Mouse (Mus musculus): Measurements from ENCODE around the gene Kctd2.
"Not testable (repeated sequence)": the region's sequence is repeated elsewhere in the genome, so short reads cannot be mapped to it uniquely, and the experiment has no call there.

The Kctd2 gene

DNA sequence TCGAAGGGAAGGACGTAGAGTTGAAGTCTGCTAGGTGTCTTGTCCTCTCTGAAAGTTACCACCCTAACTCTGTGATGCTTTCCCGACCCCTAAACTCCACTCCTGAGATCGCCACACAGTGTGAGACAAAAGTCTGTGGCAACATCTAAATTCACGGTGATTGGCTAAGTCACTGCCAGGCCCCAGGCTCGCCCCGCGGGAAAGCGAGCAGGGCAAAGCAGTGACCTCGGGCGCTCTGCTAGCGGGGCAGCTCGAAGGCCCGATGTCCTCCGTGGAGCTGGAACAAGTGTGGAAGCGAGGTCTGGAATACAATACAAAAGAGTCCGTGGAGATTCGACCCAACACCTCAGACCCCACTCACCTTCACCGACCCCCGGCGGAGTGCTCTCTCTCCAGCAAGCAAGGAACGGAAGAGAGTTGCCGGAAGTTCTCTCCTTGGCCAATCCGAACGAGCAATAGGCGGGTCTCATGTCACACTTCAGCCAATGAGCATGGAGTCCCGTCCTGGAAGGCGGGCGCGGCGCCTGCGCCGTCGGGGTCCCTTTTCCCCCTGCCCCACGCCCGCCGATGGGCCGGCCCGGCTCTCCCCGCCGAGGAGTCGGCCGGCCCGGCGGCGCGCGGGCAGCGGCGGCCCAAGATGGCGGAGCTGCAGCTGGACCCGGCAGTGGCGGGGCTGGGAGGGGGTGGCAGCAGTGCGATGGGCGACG lies at the start of gene Kctd2, which contains the start of gene Atp5h:
Gene Kctd2 (plus strand): TSS at position 598 of the 707 bp plus-strand sequence.
Gene Atp5h (minus strand): TSS at position 432 of the 707 bp plus-strand sequence.
- peak; percentile 87 to 89 for DNase-seq (ENCODE audit: low read depth in 1 of 2, low spot score in 2 of 2)

DNA sequence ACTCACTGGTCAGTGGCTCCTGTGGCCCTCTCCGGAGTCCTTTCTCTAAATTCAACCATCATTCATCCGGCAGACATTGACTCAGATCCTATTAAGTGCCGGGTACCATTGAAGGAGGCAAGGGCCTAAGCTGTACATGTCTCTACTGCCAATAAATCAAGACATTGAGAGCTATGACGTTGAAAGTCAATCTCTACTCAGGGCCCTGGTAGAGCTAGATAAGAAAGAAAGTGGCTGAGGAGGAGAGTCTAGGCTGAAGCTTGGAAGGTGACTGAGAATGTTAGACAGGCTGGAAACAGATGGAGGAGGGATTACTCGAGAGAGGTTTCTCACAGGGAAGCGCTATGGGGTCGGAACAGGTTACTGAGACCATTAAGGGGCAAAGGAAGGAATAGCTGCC lies 49.6 kb upstream of the Kctd2 start:
- DNase-seq (ENCODE audit: low read depth in 1 of 2, low spot score in 2 of 2), result no peak

DNA sequence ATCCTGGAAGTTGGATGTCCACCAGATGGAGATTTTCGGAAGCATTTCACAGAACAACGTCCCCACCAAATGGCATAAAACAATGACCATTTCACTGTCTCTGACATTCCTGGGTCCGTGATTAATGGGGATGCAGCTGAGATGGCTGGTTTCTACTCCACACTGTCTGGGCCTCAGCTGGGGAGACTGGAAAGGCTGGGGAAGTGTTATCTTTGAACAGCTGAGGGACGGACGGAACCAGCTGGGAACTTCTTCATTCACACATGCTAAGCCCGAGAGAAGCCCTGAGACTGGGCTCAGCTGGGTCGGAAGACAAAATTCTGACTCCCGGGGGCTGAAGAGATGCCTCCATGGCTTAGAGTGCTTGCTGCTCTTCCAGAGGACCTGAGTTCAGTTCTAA lies 48.6 kb upstream of the Kctd2 start:
- DNase-seq (ENCODE audit: low read depth in 1 of 2, low spot score in 2 of 2), result no peak

DNA sequence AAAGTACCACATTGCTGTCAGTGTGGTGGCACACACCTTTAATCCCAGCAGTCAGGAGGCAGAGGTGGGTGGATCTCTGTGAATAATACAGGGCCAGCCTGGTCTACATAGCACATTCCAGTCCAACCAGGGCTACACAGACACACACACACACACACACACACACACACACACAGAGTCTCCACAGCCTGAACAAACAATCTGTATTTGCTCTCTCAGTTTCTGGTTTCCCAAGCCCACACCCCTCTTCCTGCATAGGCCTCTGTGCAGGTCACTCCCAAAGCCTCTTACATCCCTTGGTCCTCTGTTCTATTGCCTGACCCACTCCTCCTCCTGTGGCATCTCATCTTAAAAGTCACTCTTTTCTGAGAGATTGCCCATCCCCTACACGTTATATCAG lies 47.9 kb upstream of the Kctd2 start:
- no peak for DNase-seq (ENCODE audit: low read depth in 1 of 2, low spot score in 2 of 2)

DNA sequence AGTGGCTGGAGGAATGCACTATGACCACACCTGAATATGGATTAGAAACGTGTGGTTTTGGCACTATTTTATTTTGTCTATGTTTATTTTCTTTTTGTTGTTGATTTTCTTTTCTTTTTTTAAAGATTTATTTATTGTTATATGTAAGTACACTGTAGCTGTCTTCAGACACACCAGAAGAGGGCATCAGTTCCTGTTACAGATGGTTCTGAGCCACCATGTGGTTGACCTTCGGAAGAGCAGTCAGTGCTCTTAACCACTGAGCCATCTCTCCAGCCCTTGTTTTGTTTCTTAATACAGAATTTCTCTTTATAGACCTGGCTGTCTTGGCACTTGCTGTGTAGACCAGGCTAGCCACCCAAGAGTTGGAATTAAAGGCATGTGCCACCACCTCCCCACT lies 47.2 kb upstream of the Kctd2 start:
- DNase-seq (ENCODE audit: low read depth in 1 of 2, low spot score in 2 of 2), result no peak

DNA sequence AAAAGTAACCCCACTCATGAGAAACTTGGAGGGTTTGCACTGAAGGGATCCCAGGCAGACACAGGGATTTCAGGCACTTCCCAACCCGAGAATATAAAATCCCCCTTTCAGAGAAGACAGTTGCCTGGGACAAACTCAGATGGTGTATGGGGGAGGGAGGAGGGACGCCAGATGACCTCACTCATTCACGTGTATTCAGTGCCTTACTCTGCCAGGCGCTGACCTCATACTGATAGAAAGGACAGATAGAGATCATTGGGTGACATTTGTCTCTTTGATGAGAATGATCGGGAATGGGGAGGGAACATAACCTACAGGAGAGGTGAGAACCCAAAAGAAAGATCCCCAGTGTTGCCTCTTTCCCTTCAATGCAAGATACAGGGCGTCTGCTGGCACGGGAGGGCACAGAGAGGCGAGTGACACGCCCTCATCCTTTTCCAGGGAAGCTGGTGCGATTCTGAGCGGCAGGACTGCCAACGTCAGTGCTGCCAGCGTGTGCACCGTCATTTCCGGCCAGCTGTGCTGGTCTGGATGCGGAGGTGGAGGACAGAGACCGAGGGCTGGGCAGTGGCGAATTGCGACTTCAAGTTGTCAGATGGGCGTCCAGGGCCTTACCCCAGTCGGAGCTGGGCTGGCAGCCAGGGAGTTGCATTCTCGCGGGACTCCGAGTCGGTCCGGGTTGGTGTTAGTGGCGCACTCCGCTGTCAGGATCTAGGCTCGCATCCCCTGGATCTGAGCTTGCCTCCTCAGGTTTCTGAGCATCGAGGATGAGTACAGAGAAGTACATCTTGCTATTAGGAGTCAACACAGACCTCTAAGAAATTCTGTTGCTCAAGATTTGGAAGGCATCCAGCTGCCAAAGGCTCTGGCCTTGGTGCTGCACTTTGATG lies 45.9 kb upstream of the Kctd2 start:
- no peak for DNase-seq (ENCODE audit: low read depth in 1 of 2, low spot score in 2 of 2)

DNA sequence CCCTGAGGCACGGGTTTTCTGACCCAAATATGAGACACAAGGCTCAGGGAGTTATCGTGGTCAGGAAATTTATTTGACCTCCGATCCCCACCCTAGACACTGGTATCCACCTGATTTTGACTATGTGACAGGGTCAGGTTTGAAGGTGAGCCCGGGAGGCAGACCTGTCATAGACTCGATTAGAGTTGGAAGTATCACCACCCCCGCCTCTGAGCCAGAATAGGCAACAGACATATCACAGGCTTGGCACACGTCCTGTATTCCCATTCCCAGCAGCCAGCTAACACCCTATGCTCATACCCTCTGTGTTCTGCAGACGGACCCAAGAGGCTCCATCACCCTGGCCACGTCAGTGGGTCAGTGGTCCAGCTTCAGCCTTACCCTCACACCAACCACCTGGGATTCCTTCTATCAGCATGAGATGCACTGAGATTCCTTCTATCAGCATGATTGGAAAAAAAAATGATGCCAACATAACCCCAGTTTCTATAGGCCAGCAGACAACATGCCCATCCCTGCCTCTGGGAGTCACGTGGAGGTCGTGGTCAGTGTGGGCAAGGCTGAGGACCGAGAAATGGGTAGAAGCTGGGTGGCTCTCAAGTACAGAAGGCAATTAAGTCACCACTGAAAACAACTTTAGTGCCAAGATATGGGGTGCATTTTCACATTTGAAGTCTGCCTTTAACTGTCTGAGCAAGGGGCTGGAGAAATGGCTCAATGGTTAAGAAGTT lies 45.1 kb upstream of the Kctd2 start:
- DNase-seq (ENCODE audit: low read depth in 1 of 2, low spot score in 2 of 2), result no peak

DNA sequence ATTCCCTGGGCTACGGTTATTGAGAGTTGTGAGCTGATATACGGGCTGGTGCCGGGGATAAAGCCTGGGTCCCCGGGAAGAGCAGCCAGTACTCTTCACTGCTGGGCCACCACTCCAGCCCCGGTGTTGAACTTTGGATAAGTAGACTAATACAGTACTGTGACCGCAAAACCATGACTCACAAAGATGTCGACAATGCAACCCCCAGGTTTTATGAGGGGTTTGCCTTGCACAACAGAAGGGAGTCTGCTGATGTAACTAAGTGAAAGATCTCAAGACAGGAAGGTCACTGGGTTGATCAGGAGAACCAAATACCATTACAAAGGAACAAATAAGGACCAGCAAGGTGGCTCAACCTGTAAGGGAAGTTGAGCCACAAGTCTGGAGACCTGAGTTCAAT lies 43.2 kb upstream of the Kctd2 start:
- DNase-seq (ENCODE audit: low read depth in 1 of 2, low spot score in 2 of 2), result no peak

DNA sequence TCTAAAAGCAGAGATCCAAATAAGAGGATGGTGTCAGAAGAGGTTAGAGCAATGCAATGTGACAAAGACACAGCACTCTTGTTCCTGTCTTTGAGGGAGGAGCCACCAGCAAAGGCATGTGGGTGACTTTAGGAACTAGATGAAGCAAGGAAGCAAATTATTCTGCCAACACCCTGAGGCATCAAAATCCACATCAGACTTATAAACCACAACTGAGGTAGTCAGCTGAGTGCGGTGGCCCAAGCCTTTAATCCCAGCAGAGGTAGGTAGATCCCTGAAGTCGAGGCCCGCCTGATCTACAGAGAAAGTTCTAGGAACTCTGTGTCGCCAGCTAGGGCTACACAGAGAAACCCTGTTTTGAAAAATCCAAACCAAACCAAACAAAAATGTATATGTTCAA lies 42.7 kb upstream of the Kctd2 start:
- no peak for DNase-seq (ENCODE audit: low read depth in 1 of 2, low spot score in 2 of 2)

DNA sequence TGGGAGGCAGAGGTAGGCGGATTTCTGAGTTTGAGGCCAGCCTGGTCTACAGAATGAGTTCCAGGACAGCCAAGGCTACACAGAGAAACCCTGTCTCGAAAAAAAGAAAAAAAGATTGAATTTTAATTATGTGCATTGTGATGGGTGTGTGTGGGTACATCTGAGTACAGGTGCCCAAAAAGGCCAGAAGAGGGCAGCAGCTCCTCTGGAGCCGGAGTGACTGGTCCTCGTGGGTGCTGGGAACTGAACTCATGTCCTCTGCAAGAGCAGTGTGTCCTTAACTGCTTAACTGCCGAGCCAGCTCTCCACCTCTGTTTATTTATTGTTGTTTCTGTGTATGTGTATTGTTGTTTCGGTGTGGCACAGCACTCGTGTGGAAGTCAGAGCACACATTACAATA lies 42.1 kb upstream of the Kctd2 start:
- DNase-seq (ENCODE audit: low read depth in 1 of 2, low spot score in 2 of 2), result no peak

DNA sequence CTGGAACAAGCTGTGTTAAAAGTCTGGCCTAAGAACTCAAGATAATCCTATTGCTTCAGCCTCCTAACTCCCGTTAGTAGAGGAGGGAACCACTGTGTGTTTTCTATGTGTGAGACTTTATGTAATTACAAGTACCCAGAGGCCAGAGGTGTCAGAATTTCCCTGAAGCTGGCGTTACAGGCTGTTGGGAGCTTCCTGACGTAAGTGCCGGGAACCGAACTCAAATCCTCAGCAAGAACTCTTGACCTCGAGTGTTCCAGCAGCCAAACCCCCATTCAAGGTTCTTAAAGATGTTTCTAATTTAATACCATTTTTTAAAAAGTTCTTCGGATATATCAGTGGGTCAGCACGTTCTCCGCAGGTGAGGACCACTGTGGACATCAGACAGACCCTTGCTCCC lies 38.7 kb upstream of the Kctd2 start:
- no peak for DNase-seq (ENCODE audit: low read depth in 1 of 2, low spot score in 2 of 2)

DNA sequence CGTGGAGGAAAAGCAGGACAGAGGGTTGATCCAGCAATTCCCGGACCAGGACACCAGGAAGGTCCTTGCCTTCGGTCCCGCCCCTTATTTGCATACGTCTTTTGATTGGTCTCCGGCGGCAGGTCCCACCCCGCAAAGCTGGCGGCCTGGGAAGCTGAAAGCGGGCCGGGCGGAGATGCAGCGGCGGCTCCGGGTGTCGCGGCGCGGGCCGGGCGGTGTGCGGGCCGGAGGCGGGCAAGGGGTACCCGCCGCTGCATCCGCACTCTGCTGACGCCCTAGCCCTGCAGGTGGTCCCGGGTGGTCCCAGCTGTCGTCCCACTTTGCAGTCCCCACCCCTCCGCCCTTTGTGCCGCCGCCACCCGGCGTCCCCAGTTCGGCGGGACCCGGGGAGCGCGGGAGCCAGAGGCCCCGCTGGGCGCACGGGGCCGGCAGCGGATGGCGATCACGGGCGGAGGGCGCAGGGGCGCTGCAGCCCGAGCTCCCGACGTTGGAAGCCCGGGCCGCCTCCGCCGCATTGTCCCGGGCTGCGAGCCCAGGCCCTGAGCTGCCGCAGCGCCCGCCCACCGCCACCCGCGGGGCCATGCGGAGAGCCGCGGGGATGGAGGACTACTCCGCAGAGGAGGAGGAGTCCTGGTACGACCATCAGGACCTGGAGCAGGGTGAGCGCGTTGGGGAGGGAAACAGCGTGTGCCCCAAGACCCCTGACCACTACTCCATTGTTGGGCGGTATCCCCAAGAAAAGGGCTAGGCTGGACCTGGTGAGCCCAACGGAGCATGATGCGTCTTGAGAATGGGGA lies 38.0 kb upstream of the Kctd2 start, which contains the start of gene Cdr2l:
Gene Cdr2l (plus strand): TSS at position 174 of the 797 bp plus-strand sequence.
- no peak for DNase-seq (ENCODE audit: low read depth in 1 of 2, low spot score in 2 of 2)

DNA sequence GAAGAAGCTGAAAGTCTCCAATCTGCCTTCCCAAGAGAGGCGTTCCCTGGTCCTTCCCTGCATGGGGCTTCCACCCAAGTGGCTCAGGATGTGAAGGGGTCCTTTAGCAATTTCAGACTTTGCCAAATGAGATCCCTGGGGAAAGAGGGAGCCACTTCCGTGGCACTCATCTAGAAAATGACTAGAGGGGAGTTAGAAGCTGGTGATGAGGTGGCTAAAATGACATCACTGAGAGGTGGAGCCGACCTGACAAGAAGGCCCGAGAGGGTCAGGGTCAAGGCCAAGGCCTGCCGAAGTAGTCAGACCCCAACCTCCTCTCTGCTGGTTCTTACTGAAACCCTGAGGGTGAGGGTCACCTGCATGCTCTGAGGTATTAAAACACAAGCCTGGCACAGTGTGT lies 37.0 kb upstream of the Kctd2 start:
- no peak for DNase-seq (ENCODE audit: low read depth in 1 of 2, low spot score in 2 of 2)

DNA sequence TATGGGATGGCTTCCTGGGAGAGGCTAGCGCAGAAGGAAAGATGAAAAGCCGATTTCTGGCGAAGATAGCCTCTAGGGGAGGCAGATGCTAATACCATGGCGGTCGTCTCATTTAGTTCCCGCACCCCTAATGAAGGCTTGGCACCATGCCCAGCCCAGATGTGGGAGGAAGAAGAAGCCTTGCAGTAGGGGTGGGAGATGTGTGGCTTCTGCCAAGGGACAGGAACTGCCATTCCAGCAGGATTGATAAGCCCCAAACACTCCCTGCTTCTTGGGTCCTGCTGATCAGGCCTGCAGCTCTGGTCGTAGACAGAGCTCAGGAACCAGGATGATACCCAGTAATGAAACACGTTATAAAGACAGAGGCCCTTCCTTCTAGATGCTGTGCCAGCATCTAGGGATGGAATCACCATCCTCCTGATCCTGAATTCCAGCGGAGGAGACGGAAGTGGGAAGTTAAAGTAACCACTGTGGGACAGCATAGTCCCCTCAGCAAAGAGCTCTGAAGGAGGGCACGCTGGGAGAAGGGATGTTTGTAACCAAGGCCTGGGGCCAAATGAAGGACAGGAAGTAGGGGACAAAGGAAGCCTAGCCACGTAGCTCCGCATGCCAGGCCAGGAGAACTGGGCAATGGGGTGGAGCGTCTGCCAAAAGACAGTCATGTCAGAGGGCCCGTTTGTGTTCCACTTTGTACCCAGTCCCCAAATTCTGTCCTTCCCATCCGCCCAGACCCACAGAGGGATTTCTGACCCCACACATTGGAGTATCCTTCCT lies 36.0 kb upstream of the Kctd2 start:
- DNase-seq (ENCODE audit: low read depth in 1 of 2, low spot score in 2 of 2), result no peak

DNA sequence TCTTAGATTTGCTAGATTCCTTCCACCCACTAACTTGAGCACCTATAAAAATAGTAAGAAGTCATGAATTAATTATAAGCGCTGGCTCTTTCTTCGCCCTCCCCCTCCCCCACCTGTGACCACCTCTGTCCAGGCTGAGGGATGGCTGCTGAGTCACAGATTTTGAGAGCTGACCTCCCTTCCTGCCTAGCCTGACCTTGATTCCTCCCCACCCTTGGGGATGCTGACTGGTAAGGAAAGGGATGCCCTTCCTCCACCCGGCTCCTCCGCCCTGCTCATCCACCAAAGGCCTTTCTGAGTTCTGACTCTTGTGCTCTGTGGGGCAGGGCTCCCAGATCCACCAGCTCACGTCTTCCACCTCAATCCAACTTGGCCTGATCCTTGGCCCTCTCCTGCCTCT lies 35.3 kb upstream of the Kctd2 start:
- no peak for DNase-seq (ENCODE audit: low read depth in 1 of 2, low spot score in 2 of 2)

DNA sequence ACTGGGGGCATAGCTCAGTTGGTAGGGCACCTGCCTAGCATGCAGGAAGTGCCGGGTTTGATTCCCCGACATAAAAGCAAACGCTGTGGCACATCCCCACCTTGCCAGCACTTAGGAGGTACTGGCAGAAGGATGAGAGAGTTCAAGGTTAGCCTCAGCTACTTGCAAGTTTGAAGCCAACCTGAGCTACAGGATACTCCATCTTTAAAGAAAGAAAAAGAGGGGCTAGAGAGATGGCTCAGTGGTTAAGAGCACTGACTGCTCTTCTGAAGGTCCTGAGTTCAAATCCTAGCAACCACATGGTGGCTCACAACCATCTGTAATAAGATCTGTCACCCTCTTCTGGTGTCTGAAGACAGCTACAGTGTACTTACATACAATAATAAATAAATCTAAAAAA lies 33.1 kb upstream of the Kctd2 start:
- DNase-seq (ENCODE audit: low read depth in 1 of 2, low spot score in 2 of 2), result not testable (repeated sequence)

DNA sequence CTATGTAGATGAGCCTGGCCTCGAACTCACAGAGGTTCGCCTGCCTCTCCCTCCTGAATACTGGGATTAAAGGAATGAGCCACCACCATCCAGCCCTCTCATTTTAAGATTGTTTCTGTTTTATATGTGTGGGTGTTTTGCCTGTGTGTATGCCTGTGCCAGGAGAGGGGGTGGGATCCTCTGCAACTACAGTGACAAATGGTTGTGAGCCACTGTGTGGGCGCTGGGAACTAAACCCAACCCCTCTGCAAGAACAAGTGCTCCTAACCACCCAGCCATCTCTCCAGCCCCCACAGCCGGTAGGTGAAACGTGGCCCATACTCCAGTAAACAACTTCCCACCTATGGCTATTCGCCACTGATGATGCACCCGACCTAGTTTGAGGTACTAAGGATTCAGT lies 28.6 kb upstream of the Kctd2 start:
- DNase-seq (ENCODE audit: low read depth in 1 of 2, low spot score in 2 of 2), result no peak

DNA sequence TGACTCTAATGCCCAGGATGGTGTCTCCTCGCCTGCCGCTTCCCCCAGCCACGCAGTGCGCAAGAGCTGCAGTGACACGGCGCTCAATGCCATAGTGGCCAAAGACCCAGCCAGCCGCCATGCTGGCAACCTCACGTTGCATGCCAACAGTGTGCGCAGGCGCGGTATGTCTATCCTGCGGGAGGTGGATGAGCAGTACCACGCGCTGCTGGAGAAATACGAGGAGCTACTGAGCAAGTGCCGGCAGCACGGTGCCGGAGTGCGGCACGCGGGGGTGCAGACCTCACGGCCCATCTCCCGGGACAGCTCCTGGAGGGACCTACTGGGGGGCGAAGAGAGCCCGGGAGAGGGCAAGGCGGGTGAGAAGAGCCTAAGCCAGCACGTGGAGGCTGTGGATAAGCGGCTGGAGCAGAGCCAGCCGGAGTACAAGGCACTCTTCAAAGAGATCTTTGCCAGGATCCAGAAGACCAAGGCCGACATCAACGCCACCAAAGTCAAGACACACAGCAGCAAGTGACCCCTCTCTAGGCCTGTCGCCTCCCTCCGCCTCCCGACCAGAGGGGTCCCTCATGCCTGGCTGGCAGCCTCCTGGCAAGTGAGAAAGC lies 26.1 kb upstream of the Kctd2 start:
- DNase-seq (ENCODE audit: low read depth in 1 of 2, low spot score in 2 of 2), result no peak

DNA sequence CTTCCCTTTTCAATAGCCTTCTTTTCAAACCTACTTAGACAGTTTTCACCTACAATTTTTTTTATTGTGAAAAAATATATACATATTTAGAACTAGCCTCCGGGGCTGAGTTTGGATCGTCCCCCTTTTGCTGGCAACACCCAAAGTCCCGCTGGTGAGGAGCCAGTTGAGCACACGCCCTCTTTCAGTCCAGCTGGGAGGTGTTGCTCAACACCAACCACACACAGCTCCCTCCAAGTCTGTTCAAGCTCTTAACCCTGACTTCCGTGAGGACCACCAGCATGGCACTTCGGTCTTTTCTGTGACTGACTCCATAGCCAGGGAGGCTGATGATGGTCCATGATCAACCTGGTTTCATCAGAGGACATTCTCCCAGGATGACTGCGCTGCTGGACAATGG lies 21.8 kb upstream of the Kctd2 start:
- no peak for DNase-seq (ENCODE audit: low read depth in 1 of 2, low spot score in 2 of 2)

DNA sequence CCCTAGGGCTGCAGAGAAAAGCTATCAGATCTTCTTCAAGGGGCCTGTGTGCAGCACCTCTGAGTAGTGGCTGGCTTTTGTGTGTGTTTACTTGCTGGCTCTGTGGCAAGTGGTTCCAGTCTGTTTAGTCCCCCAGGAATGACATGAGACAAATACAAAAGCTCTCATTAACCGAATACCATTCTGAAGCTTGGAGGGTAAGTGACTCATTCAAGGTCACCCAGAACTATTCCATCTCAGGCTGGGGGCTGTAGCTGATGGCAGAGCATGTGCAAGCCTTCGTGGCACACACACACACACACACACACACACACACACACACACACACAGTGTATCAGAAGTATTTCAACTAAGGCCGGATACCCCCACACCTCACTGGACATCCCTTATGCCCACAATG lies 19.8 kb upstream of the Kctd2 start:
- no peak for DNase-seq (ENCODE audit: low read depth in 1 of 2, low spot score in 2 of 2)
